9 mouse cellular contexts compared by ENCODE assay signal in genomic region chr1:182671343-182671624, GRCm38 (mm10).
DNase-seq lines count a peak whose midpoint lies in the region; ATAC-seq and TF ChIP-seq lines count a peak whose summit lies in the region.
"Had no signal": no experiment of that assay in that cellular context is flagged by ENCODE, and none has a peak within 500 bp of the region (broad histone marks: within the 10 kb centered on the region; RNA-seq: fewer than 3 reads in every experiment).

No protein-coding gene starts in this region.

- H3K9me3 ChIP-seq in lung, embryonic 15.5 days: no peaks in the 10 kb centered on the region
- H3K9me3 ChIP-seq in heart, embryonic 11.5 days (replicated peaks; ENCODE audit: control insufficient read depth, low read length): no peaks in the 10 kb centered on the region
- H3K9me3 ChIP-seq in limb, embryonic 12.5 days: no peaks in the 10 kb centered on the region

- TF ChIP-seq POLR2A in lung, adult 2 months (IDR thresholded peaks at IDR 0.05; ENCODE audit: borderline replicate concordance, extremely low read depth, low read depth, low read length): no peak

- H3K4me1 ChIP-seq in lung, embryonic 15.5 days: peaks cover 34% of the 10 kb centered on the region
- H3K4me1 ChIP-seq in lung, adult 2 months (ENCODE audit: control insufficient read depth, insufficient read depth, low read length): peaks cover 15% of the 10 kb centered on the region
- peaks cover 18% of the 10 kb centered on the region for H3K4me1 ChIP-seq in heart, embryonic 11.5 days (ENCODE audit: control insufficient read depth, insufficient read depth, low read length)
- H3K4me1 ChIP-seq in limb, embryonic 12.5 days (replicated peaks): peaks cover 29% of the 10 kb centered on the region

- peak overlapping the region; percentile 71 for H3K27ac ChIP-seq in lung, embryonic 15.5 days
- peak overlapping the region; percentile 60 for H3K27ac ChIP-seq in heart, embryonic 11.5 days (ENCODE audit: low read depth, low read length)
- peak overlapping the region; percentile 70 for H3K27ac ChIP-seq in limb, embryonic 12.5 days
- H3K27ac ChIP-seq: macrophage had no signal

- no peak overlapping the region for H3K9ac ChIP-seq in lung, embryonic 15.5 days
- no peak overlapping the region for H3K9ac ChIP-seq in heart, embryonic 11.5 days (ENCODE audit: low read depth, low read length)
- H3K9ac ChIP-seq in limb, embryonic 12.5 days (replicated peaks): no peak overlapping the region

- TF ChIP-seq CTCF in lung, adult 2 months (IDR thresholded peaks at IDR 0.05; ENCODE audit: insufficient read depth, low read length): no peak

- no peaks in the 10 kb centered on the region for H3K36me3 ChIP-seq in lung, embryonic 15.5 days
- H3K36me3 ChIP-seq in heart, embryonic 11.5 days (ENCODE audit: control insufficient read depth, insufficient read depth, low read length): no peaks in the 10 kb centered on the region
- no peaks in the 10 kb centered on the region for H3K36me3 ChIP-seq in limb, embryonic 12.5 days

- ATAC-seq in lung, embryonic 15.5 days (ENCODE audit: borderline replicate concordance, extremely low read depth, low FRiP score, low TSS enrichment): no peak
- no peak for ATAC-seq in heart, embryonic 11.5 days (replicated peaks; ENCODE audit: insufficient number of reproducible peaks, low FRiP score, low TSS enrichment)
- ATAC-seq in limb, embryonic 12.5 days (ENCODE audit: insufficient number of reproducible peaks, insufficient read depth, low FRiP score, low TSS enrichment, low read depth): no peak

- H3K27me3 ChIP-seq in lung, embryonic 15.5 days: no peaks in the 10 kb centered on the region
- no peaks in the 10 kb centered on the region for H3K27me3 ChIP-seq in heart, embryonic 11.5 days (ENCODE audit: control insufficient read depth, insufficient read depth, low read length)
- no peaks in the 10 kb centered on the region for H3K27me3 ChIP-seq in limb, embryonic 12.5 days

- WGBS in lung, embryonic 15.5 days: 47% methylated on average over 4 of the region's 4 CpGs
- WGBS in lung, adult 2 months: 39% methylated on average over 4 of the region's 4 CpGs
- WGBS in heart, embryonic 11.5 days (ENCODE audit: insufficient replicate concordance): 41% methylated on average over 4 of the region's 4 CpGs
- WGBS in limb, embryonic 12.5 days: 31% methylated on average over 4 of the region's 4 CpGs

- H3K4me2 ChIP-seq in lung, embryonic 15.5 days: 0 out of 2 replicates have a peak overlapping the region, but pooled peaks have one; percentile 1
- H3K4me2 ChIP-seq in heart, embryonic 11.5 days: no peak overlapping the region
- H3K4me2 ChIP-seq in limb, embryonic 12.5 days: no peak overlapping the region

- DNase-seq in heart, adult 18-20 months: peak; percentile 17
- DNase-seq in heart, postnatal 14 days: no peak
- DNase-seq in lung, adult 2 months: no peak
- no peak for DNase-seq in right cerebral cortex, postnatal 10 days (ENCODE audit: low spot score in 2 of 2)
- no peak for DNase-seq in left cerebral cortex, postnatal 14 days (ENCODE audit: low spot score in 2 of 2)

- intact Hi-C loops in heart, postnatal 14 days (cut with DNase I): no loop called here
- intact Hi-C loops in left cerebral cortex, postnatal 14 days (cut with DNase I): no loop called here

- no peak overlapping the region for H3K4me3 ChIP-seq in lung, embryonic 15.5 days
- H3K4me3 ChIP-seq in lung, adult 2 months (replicated peaks; ENCODE audit: extremely low read depth, low read depth, low read length): no peak overlapping the region
- H3K4me3 ChIP-seq in heart, embryonic 11.5 days (ENCODE audit: low read depth, low read length): no peak overlapping the region
- H3K4me3 ChIP-seq in limb, embryonic 12.5 days (replicated peaks): no peak overlapping the region

Comparison
In these comparisons a context has a peak if more than half of its experiments do, and no peak if none do; other contexts are left out.
1. DNase-seq: peak in heart, adult 18-20 months (2 of 2); none in heart, postnatal 14 days (0 of 2), lung, adult 2 months (single experiment), right cerebral cortex, postnatal 10 days (0 of 2) and left cerebral cortex, postnatal 14 days (0 of 2).
2. Peak in every context shown above with its lines, with median percentiles within 50 percentile points of each other: H3K27ac ChIP-seq.